Mouse (Mus musculus) kidney, adult 2 months (tissue): Measurements from ENCODE around the gene Tcf7.

Experiments
- CTCF ChIP-seq: fragments of 200-500 bp; conservative IDR thresholded peaks from 2 replicates; pipeline ENCODE4 v1.5.1; 2011; ENCODE audit warnings: low read depth, mild to moderate bottlenecking, control low read depth, low read length, moderate library complexity, mixed read lengths; ENCODE audit not compliant: insufficient read depth, insufficient read length
- POLR2A ChIP-seq: fragments of 200-500 bp; IDR thresholded peaks from one replicate; pipeline ENCODE4 v1.6.1; 2011; ENCODE audit warnings: low read depth, low read length, control low read depth

DNA sequence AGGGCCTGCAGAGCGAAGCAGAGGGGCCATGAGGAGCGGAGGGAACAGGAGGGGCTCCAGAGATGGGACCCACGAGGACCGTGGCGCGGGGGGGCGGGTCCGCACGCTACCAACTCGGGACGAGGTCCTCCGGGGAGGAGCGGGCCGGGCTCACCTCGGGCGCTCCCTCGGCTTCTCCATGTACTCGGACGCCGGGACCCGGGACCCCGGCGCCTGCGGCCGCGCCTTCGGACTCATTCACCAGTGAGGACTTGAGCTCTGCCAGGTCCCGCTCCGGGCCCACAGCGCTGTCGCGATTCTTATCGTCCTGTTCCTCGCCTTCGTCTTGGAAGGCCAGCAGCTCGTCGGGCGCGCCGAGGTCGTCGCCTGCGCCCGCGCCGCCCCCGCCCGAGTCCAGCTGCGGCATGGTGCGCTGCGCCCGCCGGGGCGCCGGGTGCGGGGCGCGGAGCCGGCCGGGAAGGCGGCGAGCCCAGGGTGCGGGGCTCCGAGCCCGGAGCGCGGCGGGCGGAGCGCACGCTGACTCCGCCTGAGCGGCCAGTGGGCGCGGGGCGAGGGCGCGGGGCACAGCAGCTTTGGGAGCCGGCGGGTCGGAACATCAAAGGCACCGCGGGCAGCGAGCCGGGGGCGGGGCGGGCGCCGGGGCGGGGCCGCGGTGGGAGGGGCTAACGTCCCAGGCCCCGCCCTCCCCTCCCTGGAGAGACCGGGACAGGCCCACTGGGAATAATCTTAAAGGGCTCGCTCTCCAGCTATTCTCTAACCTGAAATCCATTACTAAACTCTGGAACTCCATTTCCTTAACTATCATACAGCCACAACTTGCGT, at the start of gene Tcf7:
- no peak for TF ChIP-seq CTCF
- no peak for TF ChIP-seq POLR2A
